Mouse (Mus musculus): Measurements from ENCODE around the gene Hist1h4h. TPM values are rescaled to one million over a fixed set of nuclear protein-coding genes. Genes with fewer than 3 reads are reported as not detected.
"Not testable (repeated sequence)": the region's sequence is repeated elsewhere in the genome, so short reads cannot be mapped to it uniquely, and the experiment has no call there.

Gene Hist1h4h
- total RNA-seq, 4 experiments from 2014 or later, result 231 to 254 (median 246) TPM

- not testable (repeated sequence) for DNase-seq (ENCODE audit: low spot score)
These were observed 45.0 kb downstream of the Hist1h4h start for GRCm38 (mm10) chr13:23575864-23576313.

DNA sequence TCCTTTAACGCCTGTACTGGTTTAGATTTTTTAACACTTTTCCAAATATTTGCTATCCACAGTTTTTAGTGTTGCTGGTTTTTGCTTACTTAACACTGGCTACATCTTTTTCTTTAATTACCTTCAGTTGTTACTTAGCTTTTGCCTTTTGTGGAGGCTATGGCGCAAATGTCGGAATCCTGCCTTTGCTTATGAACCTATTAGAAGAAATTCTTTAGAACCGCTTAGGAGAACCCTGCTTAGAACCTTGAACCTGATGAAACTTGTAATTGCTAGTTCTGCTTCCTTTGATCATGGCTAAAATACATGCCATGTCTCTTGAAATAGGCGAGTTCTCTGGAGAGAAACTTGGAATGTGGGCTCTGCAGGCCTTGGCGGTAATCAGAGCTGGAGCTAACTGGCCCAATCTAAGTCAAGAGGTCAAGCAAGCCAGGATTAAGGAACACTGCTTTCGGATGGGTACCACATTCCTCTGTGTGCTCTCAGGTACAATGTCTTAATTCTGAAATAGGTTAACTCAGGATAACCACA is 45.6 kb downstream of the Hist1h4h start:
- no peak for DNase-seq (ENCODE audit: low spot score)

DNA sequence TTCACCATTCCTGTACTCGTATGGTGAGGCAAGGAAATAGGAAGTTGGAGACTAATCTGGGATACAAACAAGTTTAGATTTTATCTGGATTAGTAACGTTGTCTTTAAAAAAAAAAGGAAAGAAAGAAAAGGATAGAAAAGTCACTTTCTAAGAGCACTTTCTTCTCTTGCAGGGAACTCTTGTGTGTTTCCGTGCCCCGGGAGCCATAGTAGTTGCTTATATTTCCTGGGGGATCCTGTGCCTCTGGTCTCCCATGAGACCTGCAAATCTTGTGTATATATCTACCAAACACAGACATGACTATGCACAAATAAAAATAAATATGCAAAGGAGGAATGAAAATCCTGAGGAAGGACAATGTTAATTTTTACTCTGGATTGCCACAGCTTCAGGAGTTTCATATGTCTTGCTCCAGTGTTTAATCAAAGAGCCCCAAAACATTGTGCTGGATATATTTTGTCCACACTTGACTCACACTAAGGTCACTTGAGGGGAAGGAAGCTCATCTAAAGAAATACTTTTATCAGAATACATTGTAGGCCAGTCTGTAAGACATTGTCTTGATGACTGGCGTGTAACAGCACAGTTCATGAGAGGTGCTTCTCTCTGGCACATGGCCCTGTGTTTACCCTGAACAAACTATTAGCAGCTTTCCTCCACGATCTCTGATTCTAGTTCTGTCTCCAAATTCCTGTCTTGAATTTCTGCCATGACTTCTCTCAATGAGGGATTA is 46.2 kb downstream of the Hist1h4h start:
- no peak for DNase-seq (ENCODE audit: low spot score)

GRCm38 (mm10) chr13:23577835-23578234 is 47.0 kb downstream of the Hist1h4h start:
- no peak for DNase-seq (ENCODE audit: low spot score)

Small RNAs within 50 kb of the gene (microRNA-seq; reads per million reads assigned to microRNA genes)
- gene Gm44297 (not detected), gene Gm44359 (not detected), gene Gm44394 (not detected), gene n-TStga1 (not detected)

Other genes with a start within 250 kb of the Hist1h4h start
- 10 to 100 TPM; 12.3 to 15.4 (median 14.7) TPM for gene Zfp322a, start 161.8 kb upstream of the Hist1h4h start, total RNA-seq (2022)
- 1 to 10 TPM; 4.1 to 4.8 (median 4.7) TPM for gene Abt1, start 107.2 kb upstream of the Hist1h4h start, total RNA-seq (2022)
- gene Btn1a1, start 65.1 kb upstream of the Hist1h4h start, total RNA-seq (2022), result not detected
- not detected for gene Btn2a2, start 42.2 kb upstream of the Hist1h4h start, total RNA-seq (2022)
- gene Hist1h2af, start 2.9 kb downstream of the Hist1h4h start, total RNA-seq (2022), result 10 to 100 TPM in 1 of 4 experiments, 1 to 10 TPM in 3; 2.4 to 17.9 (median 5.5) TPM
- gene Hist1h3g, start 4.4 kb downstream of the Hist1h4h start, total RNA-seq (2022), result 1 to 10 TPM; 3.4 to 5.0 (median 3.8) TPM
- gene Hist1h2bh, start 12.3 kb downstream of the Hist1h4h start, total RNA-seq (2022), result 1 to 10 TPM in 2 of 4 experiments, under 1 TPM in 2; 0.91 to 1.3 (median 1.1) TPM
- gene Hist1h3f, start 13.0 kb downstream of the Hist1h4h start, total RNA-seq (2022), result 1 to 10 TPM; 4.6 to 6.3 (median 5.7) TPM
- gene Hist1h4f, start 20.6 kb downstream of the Hist1h4h start, total RNA-seq (2022), result 10 to 100 TPM; 18.8 to 31.0 (median 26.5) TPM
- 1 to 10 TPM; 1.2 to 1.5 (median 1.4) TPM for gene Hist1h1d, start 22.2 kb downstream of the Hist1h4h start, total RNA-seq (2022)
- gene Hist1h3e, start 31.3 kb downstream of the Hist1h4h start, total RNA-seq (2022), result 10 to 100 TPM; 13.1 to 17.7 (median 13.5) TPM
- 1 to 10 TPM in 3 of 4 experiments, not detected in 1; 1.4 to 4.9 (median 1.6) TPM for gene Hist1h2ae, start 40.2 kb downstream of the Hist1h4h start, total RNA-seq (2022)
- 10 to 100 TPM; 18.1 to 34.4 (median 24.0) TPM for gene Hist1h2bg, start 40.3 kb downstream of the Hist1h4h start, total RNA-seq (2022)
- 10 to 100 TPM in 2 of 4 experiments, 1 to 10 TPM in 2; 5.9 to 13.7 (median 10.7) TPM for gene Hist1h2bf, start 43.1 kb downstream of the Hist1h4h start, total RNA-seq (2022)
- gene Hist1h2ad, start 43.3 kb downstream of the Hist1h4h start, total RNA-seq (2022), result 1 to 10 TPM; 1.8 to 4.3 (median 2.7) TPM
- 1 to 10 TPM; 1.1 to 4.0 (median 2.0) TPM for gene Hist1h3d, start 44.7 kb downstream of the Hist1h4h start, total RNA-seq (2022)
- gene Hist1h4d, start 50.5 kb downstream of the Hist1h4h start, total RNA-seq (2022), result 10 to 100 TPM; 42.4 to 50.0 (median 46.1) TPM
- gene Hist1h2be, start 90.1 kb downstream of the Hist1h4h start, total RNA-seq (2022), result 10 to 100 TPM; 11.6 to 13.8 (median 12.6) TPM
- gene Hist1h1e, start 91.5 kb downstream of the Hist1h4h start, total RNA-seq (2022), result 10 to 100 TPM; 27.4 to 44.8 (median 35.5) TPM
- 1 to 10 TPM; 1.1 to 1.6 (median 1.3) TPM for gene Hist1h2ac, start 152.9 kb downstream of the Hist1h4h start, total RNA-seq (2022)
- 10 to 100 TPM; 74.6 to 82.2 (median 76.6) TPM for gene Hist1h2bc, start 153.1 kb downstream of the Hist1h4h start, total RNA-seq (2022)
- gene Hist1h1t, start 164.8 kb downstream of the Hist1h4h start, total RNA-seq (2022), result under 1 TPM in 1 of 4 experiments, not detected in 3; 0.30 TPM
- gene Hist1h4c, start 167.4 kb downstream of the Hist1h4h start, total RNA-seq (2022), result 10 to 100 TPM; 37.9 to 55.9 (median 45.3) TPM
- 10 to 100 TPM; 58.1 to 66.0 (median 61.5) TPM for gene Hfe, start 179.8 kb downstream of the Hist1h4h start, total RNA-seq (2022)
- gene Hist1h1c, start 207.8 kb downstream of the Hist1h4h start, total RNA-seq (2022), result 100 to 1,000 TPM; 145 to 209 (median 187) TPM
- gene Hist1h3c, start 214.6 kb downstream of the Hist1h4h start, total RNA-seq (2022), result 1 to 10 TPM in 2 of 4 experiments, under 1 TPM in 1, not detected in 1; 0.82 to 5.6 (median 2.3) TPM
- gene Hist1h2bb, start 215.7 kb downstream of the Hist1h4h start, total RNA-seq (2022), result 1 to 10 TPM; 2.6 to 6.9 (median 4.0) TPM
- gene Hist1h2ab, start 220.1 kb downstream of the Hist1h4h start, total RNA-seq (2022), result 1 to 10 TPM in 3 of 4 experiments, not detected in 1; 2.4 to 8.4 (median 4.0) TPM
- gene Hist1h3b, start 221.2 kb downstream of the Hist1h4h start, total RNA-seq (2022), result 10 to 100 TPM in 1 of 4 experiments, 1 to 10 TPM in 3; 2.4 to 16.9 (median 4.5) TPM
- 1 to 10 TPM; 5.4 to 9.6 (median 6.8) TPM for gene Hist1h4b, start 226.0 kb downstream of the Hist1h4h start, total RNA-seq (2022)
- gene Hist1h4a, start 230.2 kb downstream of the Hist1h4h start, total RNA-seq (2022), result 10 to 100 TPM in 1 of 4 experiments, 1 to 10 TPM in 3; 4.1 to 10.2 (median 5.4) TPM
- 1 to 10 TPM; 1.8 to 10.0 (median 6.6) TPM for gene Hist1h3a, start 231.3 kb downstream of the Hist1h4h start, total RNA-seq (2022)
- gene Hist1h1a, start 232.6 kb downstream of the Hist1h4h start, total RNA-seq (2022), result 1 to 10 TPM; 3.3 to 5.0 (median 4.0) TPM
- not detected for gene Trim38, start 238.9 kb downstream of the Hist1h4h start, total RNA-seq (2022)

Data from heart, adult 8-10 months (tissue).